Mouse (Mus musculus) left cerebral cortex, adult 18-20 months (tissue): ENCODE results near the gene Col1a1. TPM values are rescaled to one million over a fixed set of nuclear protein-coding genes. Genes with fewer than 3 reads are reported as not detected.
"Not testable (repeated sequence)": the region's sequence is repeated elsewhere in the genome, so short reads cannot be mapped to it uniquely, and the experiment has no call there.

ENCODE experiments used
- DNase-seq, 2 experiments: peaks; one replicate each; pipeline ENCODE4 v3.0.0; 2021 to 2022; ENCODE audit warnings: low spot score in 2 of 2, mixed read lengths in 1 of 2
- total RNA-seq, 2 experiments: library from RNA; stranded (reverse); gene quantifications; 2 replicates each; pipeline ENCODE4 v1.2.3; 2021

The Col1a1 gene
- total RNA-seq, 2 experiments from 2014 or later: 8.8 to 11.2 TPM

DNA sequence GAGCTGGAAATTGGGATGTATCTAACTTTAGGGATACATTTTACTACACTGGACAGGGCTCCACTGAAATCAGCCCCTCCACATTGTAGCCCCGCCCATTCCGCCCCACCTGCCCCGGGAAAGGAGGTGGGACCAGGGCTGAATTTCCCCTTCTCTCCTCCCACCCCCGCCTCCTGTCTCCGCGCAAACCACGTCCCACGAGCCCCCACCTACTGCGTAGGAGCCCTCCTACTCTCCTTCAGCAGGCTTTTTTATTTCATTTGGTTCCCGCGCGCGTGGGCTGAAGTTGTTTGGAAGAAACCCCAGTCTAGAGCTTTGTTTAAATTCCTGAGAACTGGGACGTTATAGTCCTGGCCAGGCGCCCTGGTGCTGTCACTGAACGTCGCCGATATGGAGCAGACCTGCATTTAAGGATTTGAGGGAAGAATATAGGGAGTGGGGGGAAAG is 1.3 kb downstream of the Col1a1 start:
- peak; percentile 63 to 78 for DNase-seq

DNA sequence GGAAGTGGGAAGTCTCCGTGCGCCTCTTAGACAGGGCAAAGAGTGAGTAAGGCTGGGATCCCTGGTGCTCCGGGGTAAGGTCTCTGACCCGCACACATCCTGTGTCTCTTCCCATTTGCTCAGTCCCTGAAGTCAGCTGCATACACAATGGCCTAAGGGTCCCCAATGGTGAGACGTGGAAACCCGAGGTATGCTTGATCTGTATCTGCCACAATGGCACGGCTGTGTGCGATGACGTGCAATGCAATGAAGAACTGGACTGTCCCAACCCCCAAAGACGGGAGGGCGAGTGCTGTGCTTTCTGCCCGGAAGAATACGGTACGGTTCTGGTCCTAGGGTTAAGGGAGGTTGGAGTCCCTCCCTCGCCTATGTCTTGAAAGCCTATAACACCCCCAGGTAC is 1.8 kb downstream of the Col1a1 start:
- DNase-seq: no peak

DNA sequence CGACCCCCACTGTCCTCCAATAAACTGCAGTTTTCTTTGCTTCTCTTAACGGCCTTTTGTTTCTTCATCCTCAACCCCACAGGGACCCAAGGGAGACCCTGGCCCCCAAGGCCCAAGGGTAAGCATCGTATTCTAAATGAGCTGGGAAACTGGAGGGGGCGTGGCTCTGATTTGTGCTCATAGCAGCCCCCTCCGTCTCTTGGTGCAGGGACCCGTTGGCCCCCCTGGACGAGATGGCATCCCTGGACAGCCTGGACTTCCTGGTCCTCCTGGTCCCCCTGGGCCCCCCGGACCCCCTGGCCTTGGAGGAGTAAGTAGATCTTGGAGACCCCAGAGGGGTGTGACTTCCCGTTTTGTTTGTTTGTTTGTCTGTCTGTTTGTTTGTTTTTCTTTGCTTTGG is 2.3 kb downstream of the Col1a1 start:
- no peak for DNase-seq

DNA sequence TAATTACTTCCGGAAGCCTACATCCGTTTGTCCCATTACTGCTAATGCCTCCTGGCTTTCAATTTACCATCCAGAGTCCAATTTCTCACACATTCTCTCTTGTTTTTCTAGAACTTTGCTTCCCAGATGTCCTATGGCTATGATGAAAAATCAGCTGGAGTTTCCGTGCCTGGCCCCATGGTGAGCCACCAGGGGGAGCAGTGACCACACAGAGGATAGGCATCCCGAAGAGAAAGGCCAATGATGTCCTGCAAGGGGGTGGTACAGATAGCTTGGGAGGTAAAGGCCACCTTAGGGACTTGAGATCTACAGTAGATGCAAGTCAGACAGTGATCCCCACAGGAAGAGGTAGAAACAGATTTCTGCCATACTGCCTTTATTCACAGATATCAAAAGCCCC is 3.3 kb downstream of the Col1a1 start:
- DNase-seq: peak; percentile 76 to 86

DNA sequence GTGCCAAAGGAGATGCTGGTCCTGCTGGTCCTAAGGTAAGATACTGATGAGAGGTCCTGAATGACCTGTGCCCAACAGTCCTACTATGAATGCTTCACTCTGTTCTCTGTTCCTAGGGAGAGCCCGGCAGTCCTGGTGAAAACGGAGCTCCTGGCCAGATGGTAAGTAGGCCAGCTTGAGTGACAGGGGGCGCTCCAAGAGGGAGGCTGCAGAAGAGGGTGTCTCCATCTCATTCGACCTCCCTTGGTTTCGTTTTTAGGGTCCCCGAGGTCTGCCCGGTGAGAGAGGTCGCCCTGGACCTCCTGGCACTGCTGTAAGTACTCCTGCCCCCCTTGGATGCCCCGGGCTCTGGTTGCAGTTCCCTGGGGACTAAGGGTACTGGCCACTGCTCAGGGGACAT is 5.1 kb downstream of the Col1a1 start:
- no peak for DNase-seq

DNA sequence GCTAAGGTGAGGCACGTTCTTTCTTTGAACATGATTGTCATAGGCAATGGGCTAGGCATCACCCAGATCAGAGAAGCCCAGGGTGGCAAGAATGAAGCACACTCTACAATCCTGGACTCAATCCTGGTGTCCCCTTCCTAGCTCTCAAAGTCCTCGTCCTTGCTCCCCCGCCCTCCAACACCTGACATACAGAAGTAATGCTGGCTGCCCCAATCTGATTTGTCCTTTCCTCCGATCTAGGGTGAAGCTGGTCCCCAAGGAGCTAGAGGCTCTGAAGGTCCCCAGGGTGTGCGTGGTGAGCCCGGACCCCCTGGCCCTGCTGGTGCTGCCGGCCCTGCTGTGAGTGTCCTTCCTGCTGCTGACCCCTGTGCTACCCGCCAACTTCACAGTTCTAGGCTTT is 5.8 kb downstream of the Col1a1 start:
- no peak for DNase-seq

DNA sequence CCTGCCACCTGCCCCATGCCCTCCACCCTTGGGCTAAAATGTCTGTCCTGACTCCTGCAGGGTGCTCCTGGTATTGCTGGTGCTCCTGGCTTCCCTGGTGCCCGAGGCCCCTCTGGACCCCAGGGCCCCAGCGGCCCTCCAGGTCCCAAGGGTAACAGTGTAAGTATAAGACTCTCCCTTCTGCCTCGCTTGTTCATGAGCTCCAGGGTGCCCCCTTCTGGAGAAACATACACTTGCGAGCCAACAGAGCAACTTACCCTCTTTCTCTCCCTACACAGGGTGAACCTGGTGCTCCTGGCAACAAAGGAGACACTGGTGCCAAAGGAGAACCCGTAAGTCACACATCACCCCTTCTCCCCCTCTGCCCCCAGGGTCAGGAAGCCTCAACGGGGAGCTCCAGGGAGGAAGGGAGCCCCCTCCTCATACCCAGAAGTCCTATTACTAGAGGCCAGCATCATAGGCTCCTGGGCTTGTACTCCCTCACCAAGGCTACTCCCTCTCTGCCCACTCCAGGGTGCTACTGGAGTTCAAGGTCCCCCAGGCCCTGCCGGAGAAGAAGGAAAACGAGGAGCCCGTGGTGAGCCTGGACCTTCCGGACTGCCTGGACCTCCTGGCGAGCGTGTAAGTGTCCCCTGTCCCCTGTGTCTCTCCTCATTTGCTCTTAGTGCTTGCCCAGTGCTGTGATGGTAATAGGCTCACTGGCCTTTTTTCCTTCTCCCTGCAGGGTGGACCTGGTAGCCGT is 6.4 kb downstream of the Col1a1 start:
- DNase-seq: peak in 1 of 2 experiments; percentile 60

DNA sequence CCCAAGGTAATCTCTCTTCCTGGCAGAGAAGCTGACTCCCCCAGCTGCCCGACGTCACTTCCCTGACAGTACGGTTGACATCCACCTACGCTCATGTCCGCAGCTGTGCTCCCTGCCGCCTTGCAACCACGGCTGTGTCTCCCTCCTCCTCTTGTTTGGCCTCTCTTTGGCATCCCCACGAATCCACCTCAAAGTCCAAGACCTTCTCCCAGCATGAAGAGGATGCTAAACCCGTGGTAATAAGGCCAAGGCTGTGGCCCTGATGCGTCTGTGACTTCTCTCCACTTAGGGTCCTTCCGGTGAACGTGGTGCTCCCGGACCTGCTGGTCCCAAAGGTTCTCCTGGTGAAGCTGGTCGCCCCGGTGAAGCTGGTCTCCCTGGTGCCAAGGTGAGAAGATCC is 7.0 kb downstream of the Col1a1 start:
- DNase-seq: no peak

DNA sequence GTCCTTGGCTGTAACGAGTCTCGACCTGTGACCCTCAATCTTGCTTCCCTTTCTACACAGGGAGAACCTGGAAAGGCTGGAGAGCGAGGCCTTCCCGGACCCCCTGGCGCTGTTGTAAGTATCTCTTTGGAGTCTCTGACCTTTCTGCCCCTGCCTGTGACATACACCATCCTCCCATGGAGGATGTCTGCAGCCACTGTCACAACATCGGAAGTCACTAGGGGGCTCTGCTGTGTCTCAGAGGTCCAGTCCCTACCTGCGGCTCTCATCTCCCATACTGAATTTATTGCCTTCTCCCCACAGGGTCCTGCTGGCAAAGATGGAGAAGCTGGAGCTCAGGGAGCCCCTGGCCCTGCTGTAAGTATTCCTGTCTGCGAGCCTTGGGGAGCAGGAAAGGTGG is 8.3 kb downstream of the Col1a1 start:
- DNase-seq: no peak

DNA sequence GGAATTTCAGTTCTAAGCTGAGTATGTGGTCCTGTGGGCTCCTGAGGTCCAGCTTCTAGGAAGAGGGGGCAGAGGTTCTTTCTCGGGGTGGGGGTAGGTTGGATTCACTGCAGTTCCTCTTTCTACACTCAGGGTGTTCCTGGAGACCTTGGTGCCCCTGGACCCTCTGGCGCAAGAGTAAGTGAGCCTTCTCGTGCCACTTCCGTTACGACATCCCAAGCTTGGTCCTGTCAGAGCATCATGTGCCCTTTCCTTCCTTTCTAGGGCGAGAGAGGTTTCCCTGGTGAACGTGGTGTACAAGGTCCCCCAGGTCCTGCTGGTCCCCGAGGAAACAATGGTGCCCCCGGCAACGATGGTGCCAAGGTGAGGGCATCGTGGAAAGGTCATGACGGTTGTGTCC is 9.2 kb downstream of the Col1a1 start:
- no peak for DNase-seq

DNA sequence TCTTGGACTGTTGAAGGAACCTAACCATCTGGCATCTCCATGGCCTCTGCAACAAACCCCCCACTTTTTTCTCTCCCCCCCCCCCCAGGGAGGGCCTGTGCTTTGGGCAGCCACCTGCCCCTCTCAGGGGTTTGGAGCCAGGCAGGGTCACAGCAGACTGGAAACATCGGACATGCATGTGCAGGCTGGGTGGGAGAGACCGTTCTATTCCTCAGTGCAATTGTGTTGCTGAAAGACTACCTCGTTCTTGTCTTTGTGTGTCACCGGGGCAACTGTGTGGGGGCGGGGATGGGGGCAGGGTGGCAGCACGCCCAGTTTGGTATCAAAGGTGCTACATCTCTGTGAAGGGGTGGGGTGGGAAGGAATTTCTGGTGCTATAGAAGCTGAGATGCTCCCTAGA is 16.1 kb downstream of the Col1a1 start:
- no peak for DNase-seq

DNA sequence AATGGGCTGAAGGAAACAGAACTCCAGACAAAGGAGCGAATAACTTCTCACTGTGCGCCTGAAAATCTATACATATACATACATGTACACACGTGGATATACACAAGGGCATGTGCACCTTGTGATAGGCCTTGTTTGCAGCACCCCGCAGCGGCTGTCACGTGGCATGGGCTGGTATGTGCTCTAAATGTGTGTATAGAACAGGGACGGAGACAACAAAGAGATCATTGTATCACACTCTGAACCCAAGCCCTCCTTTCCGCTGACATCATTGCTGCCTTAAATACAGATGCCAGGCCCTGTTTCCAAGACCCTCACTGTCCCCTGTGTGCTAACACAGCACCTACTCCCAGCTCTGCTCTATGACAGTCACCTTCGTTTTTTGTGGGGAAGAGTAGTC is 19.1 kb downstream of the Col1a1 start:
- DNase-seq: no peak

DNA sequence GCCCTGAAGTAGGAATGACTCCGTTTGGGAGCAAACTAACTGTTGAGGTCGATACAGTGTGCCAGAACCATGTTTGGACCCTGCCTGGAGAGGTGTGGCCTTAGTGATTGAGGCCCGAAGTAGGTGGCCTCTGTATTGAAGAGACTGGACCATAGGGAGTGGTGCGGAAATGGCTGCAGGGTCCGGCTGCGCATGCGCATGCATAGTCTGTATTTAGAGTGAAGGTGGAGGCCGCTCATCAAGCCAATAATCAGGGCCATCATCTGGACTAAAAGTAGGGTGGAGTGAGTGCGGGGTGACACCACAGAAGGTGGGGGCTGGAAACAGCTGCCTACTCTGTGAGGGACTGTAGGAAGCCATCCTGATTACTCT is 21.7 kb downstream of the Col1a1 start:
- no peak for DNase-seq

DNA sequence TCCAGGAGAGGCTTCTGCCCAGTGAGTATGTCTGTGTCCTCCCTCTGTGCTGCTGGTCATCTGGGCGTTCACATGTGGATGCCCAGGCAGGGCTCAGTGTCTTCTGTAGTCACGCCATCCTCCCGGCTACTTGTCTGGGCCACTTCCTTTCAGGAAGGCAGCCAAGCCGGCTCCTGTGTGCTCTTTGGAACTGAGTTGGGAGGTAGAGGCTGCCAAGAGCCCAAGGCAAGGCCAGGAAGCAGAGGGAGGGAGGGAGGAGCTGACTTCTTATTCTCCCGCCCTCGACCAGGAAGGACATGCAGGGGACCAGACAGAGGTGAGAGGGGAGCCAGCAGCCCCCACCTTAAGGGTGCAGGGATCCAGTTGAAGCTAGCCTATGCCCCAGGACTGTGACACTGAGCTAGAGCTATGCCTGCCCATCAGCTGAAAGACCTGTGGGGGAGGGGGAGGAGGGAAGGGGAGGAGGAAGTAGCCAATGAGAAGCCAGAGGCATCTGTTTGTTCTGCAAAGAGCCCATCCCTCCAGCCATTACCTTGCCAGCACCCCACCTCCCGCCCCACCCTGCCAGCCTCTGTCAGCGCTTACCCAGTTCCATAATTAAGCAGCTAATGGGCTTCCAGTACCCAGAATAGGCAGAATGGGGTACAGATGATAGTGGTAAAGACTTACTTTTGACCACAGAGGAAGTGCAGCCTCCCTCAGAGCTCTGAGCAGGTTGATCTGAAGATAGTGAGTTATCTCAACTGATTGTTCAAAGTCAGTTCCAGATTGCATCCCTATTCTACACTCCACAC is 22.2 kb downstream of the Col1a1 start:
- peak in 1 of 2 experiments; percentile 19 for DNase-seq

DNA sequence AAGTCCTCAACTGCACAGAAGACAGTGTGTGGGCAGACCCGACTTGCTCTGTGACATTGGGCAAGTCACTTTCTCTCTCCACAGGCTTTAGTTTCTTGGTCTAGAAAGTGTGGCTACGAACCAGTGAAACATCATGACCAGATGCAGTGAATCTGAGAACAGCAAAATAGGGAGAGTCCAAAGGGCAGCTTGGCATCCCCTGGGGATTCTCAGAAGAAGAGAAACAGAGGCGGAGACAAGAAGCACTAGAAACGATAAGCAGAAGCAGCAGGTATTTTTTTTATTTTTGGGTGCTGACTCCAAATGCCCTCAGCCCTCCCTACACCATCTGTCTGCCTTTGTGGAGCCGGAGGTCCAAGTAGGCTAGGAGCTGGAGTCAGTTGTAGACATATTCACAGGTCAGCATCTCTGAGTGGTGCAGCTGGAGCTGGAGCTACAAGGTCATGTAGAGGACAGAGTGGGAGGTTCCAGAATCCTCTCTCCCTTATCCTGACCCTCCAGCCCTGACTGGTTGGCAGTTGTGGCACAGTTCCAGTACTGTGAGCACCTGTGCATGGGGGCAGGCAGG is 26.6 kb downstream of the Col1a1 start:
- no peak for DNase-seq

DNA sequence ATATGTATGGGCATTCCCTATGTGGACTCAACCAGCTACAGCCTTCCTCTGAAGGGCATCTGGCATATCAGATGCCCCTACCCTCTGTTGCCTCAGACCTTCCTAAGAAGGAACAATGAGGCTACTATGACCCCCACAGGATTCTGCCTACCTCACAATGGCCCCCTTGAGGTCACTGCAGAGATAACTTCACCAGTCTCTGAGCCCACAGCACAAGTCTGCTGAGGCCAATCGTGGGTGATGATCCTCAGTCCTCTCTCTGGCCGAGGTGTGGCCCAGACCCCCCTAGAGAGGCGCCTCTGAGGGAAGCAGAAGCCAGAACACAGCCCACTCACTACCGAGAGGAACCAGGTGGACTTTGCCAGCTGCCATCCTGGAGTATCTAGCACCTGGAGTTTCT is 31.4 kb downstream of the Col1a1 start, which contains the start of gene Hils1:
Hils1 (plus strand) TSS at position 175 of the 400 bp plus-strand sequence.
- DNase-seq: no peak

DNA sequence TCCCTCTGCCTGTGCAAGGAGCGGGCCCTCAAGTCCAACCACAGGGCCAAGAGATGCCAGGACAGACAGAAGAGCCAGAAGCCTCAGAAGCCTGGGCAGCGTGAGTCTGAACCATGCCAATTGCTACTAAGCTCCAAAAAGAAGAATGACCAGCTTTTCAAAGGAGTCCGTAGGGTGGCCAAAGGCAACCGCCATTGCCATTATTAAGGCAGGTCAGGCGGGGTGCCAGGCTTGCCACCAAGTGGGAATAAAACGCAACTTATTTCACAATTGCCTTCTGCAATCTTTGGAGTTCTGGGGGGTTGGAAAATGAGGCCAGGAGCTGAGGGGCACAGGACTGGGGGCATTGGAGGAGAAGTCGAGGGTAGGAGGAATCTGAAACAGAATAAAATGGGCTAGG is 32.2 kb downstream of the Col1a1 start:
- no peak for DNase-seq

DNA sequence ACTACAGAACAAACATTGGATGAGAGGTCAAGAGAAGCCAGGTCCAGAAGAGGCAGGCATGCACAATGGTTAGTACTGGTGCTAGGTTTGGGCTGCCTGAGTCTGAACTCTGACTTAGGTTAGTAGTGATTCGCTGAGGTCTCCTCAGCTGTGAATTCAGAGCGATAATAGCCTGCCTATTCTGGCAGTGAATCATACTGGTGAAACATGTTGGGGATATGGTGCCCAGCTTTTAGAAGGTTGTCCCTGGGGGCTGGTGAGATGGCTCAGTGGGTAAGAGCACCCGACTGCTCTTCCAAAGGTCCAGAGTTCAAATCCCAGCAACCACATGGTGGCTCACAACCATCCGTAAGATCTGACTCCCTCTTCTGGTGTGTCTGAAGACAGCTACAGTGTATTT is 33.7 kb downstream of the Col1a1 start:
- DNase-seq: not testable (repeated sequence)

DNA sequence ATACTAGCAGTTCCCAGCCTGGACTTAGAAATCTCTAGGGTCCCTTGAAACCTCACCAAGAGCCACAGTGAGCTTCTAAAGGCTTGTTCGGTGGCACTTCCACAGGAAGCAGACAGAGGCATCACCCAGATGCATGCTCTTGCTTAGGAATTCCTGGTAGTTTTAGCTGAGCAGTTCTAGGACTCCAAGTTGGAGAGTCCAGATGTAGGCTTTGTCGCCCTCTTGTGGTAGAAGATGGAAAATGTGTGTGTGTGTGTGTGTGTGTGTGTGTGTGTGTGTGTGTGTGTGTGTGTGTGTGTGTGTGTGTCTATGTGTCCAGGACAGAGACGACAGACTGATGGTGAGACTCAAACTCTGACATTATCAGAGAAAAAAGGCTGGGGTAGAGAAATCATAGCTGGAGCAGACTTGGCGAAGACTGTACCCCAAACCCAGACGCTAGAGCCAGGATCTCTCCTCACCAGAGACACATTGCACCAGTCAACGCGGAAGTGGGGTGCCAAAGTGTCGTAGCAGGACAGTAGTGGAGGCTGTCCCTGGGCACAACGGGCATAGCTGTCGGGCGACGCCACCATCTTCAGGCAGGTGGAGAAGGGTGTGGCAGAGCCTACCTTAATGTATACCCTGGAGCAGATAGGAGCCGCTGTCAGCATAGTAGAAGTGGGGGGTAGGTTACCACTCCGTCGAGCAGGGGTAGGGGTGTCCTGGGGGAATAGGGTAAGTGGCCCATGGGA is 34.4 kb downstream of the Col1a1 start:
- DNase-seq: peak; percentile 64 to 74

DNA sequence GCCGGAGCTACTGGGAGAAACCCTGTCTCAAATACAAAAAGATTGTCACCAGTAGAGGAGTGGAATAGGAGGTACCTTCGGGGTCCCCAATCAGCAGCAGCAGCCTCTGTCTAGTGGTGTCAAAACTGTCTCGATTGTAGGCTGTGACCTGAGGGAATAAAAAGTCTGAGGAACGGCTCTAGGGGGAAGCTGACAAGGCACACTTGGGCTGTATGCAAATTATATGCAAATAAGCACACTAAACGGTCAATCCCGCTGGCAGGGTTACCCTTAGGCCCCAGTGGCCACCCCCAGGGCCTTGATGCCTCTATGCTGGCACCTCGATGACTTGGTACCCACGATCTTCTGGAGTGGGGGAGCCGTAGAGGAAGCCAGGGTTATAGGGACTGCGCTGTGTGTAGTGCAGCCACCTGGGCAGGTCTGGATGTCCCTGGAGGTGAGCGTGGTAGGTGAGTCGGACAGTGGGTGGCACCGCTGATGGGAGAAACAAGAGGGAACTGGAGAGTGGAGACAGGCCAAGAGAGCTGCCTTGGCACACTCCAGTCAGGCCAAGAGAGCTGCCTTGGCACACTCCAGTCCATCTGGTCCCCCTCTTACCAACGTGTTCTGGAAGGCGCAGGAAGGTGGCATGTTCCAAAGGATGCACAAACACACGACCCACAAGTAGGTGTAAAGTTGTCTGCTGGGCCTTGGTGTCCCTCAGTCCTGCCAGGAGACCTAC is 36.0 kb downstream of the Col1a1 start:
- no peak for DNase-seq

DNA sequence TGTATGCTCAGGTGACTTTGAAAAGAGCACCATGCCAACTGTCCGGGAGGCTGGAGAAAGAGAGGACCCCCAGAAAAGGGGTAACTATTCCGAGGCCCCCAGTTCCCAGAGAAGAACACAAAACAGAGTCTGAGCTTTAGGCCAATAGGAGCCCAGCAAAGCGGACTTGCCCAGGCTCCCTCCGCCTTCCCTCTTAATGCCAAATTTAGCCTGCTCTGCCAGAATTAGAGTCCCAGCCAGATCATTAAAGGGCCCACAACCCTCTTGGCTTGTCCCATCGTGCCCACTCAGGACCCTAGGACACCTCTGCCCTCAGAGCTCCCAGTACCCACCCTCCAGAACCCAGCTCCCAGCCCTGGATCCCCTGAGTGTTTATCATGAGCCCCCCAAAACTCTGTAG is 36.9 kb downstream of the Col1a1 start:
- no peak for DNase-seq
